Mouse (Mus musculus) lung, adult 2 months (tissue): Measurements from ENCODE around the gene Cyp4a32. TPM values are rescaled to one million over a fixed set of nuclear protein-coding genes. Genes with fewer than 3 reads are reported as not detected.
"Not testable (repeated sequence)": the region's sequence is repeated elsewhere in the genome, so short reads cannot be mapped to it uniquely, and the experiment has no call there.

Source experiments
- DNase-seq: peaks from one replicate; pipeline ENCODE4 v3.0.0; 2022
- H3K4me1 ChIP-seq: fragments of 200-500 bp; 2 replicates; pipeline ENCODE4 v1.6.1; 2011; ENCODE audit warnings: low read length; ENCODE audit not compliant: control insufficient read depth, insufficient read depth
- H3K4me3 ChIP-seq: fragments of 200-500 bp; replicated peaks from 2 replicates; pipeline ENCODE3; 2011; ENCODE audit warnings: low read depth, mild to moderate bottlenecking, control low read depth, low read length; ENCODE audit errors: extremely low read depth
- CTCF ChIP-seq: fragments of 200-500 bp; IDR thresholded peaks from 2 replicates; pipeline ENCODE4 v1.5.1; 2011; ENCODE audit warnings: mild to moderate bottlenecking, low read length, control low read depth; ENCODE audit not compliant: insufficient read depth
- POLR2A ChIP-seq: fragments of 200-500 bp; IDR thresholded peaks from 2 replicates; pipeline ENCODE4 v1.6.1; 2011; ENCODE audit warnings: low read depth, mild to moderate bottlenecking, control low read depth, low read length, borderline replicate concordance; ENCODE audit errors: extremely low read depth
- WGBS: fragments of 180-500 bp; shearing (Covaris S2); methylation state at CpG from one replicate; pipeline ENCODE4 v1.1.7; 2018; 5-methylcytosine and 5-hydroxymethylcytosine counted together
- polyA plus RNA-seq: library from polyadenylated mRNA; depleted of rRNA; stranded (reverse); fragments of >200 nt; gene quantifications from 2 replicates; pipeline ENCODE4 v1.2.3, GENCODE M21; 2012

Gene Cyp4a32
- polyA plus RNA-seq, 1 experiment = not detected

GRCm38 (mm10) chr4:115596824-115597336 is 3.9 kb upstream of the Cyp4a32 start:
- 53% methylated on average over 2 of the region's 2 CpGs for WGBS
- Histone ChIP-seq H3K4me1 (peaks cover 2% of the 10 kb centered on the region; the same call in 1 of the 2 replicates), H3K4me3 (no peak overlapping the region)
- no peak for TF ChIP-seq CTCF
- no peak for TF ChIP-seq POLR2A
- no peak for DNase-seq

GRCm38 (mm10) chr4:115614005-115614404 is 13.2 kb downstream of the Cyp4a32 start:
- TF ChIP-seq POLR2A (no peak), CTCF (no peak)
- Histone ChIP-seq H3K4me3 (no peak overlapping the region), H3K4me1 (no peaks in the 10 kb centered on the region)
- no peak for DNase-seq

- WGBS = 91% methylated on average over 3 of the region's 3 CpGs
- DNase-seq, H3K4me3 ChIP-seq, H3K4me1 ChIP-seq: not testable (repeated sequence)
These were observed 24.8 kb downstream of the Cyp4a32 start for GRCm38 (mm10) chr4:115625560-115625959.

DNA sequence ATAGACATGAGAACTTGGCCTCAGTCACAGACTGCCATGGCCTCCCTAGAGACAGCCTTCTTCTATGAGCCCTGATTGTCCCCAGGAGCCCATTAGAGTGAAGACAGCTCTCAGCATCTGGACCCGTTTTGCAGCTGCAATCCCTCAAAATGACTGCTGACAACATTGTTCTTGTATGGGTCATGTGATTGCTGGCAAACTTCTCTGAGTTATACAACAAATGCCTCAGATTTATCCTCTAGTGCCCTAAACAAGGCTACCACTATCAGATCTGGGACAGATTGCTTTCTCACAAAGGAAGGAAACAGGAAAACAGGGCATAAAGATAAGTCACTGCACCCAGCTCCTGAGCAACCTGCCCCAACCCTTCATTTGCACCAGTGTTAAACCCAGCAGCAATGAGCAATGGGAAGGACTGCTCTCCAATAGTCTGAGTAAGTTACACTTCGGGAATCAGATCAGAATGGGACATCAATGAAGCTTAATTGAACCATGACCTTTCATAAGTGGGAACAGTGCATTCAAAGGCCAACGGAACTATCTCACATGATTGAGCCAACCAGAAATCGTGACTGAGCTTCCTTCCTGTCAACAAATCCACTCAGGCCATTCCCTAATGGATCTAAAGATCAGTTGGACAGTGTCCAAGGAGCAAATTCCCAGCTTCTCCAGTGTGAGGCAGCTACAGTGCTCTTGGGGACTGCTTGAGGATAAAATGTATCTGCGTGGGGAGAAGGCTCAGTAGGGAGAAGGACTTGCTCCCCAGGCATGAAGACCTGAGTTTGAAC is 42.4 kb downstream of the Cyp4a32 start:
- Histone ChIP-seq H3K4me3 (no peak overlapping the region), H3K4me1 (peaks cover 22% of the 10 kb centered on the region)
- no peak for DNase-seq
- TF ChIP-seq POLR2A = no peak
- TF ChIP-seq CTCF = no peak
- 18% methylated on average over 5 of the region's 5 CpGs for WGBS

- Histone ChIP-seq H3K4me3 (peak overlapping the region; percentile 62), H3K4me1 (peaks cover 27% of the 10 kb centered on the region)
- peak; percentile 90 for DNase-seq
- TF ChIP-seq POLR2A (no peak), CTCF (no peak)
These were observed 44.6 kb downstream of the Cyp4a32 start for GRCm38 (mm10) chr4:115645371-115645770.

DNA sequence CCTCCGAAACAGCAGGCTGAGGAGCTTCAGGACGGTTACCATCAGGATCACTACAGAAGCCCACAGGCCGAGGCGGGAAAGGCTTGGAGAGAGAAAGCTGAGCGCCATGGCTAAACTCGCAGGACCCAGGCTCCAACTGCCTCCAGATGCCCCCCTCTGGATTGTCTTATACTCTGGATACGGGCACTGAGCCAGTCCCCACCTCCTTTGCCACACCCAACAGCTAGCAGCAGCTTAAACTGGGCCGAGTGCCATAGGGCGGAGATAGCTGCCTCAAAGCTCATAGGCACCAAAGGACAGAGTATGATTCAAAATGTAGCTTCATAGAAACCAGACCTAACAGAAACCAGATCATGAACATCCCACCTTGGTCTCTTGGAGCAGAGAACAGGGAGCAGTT is 46.8 kb downstream of the Cyp4a32 start, which contains the start of gene Cyp4b1:
Gene Cyp4b1, minus strand, starts transcription at position 144 of the 400 bp plus-strand sequence.
- peak within 1 kb of the TSS; percentile 87 for H3K4me3 ChIP-seq
- WGBS = 29% methylated on average over 9 of the region's 9 CpGs
- DNase-seq = peak; percentile 88

DNA sequence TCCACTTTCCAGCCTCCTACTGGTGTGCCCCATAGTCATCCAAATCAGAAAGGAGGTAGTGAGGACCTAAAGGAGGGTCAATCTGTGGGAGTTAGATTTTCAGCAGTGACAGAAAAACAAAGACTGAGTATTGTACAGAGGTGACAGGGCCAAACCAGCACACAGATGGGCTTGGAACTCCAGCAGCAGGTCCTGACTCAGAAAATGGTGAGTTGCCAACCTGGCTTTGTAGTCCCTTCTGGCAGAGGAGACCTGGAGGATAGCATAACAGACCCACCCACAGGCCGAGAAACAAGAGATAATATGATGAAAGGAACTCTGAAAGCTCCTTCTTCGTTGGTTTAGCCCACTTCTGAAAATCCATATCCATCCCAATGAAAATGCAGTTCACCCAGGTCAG is 48.0 kb downstream of the Cyp4a32 start:
- WGBS = 78% methylated on average over 2 of the region's 2 CpGs
- no peak overlapping the region for H3K4me3 ChIP-seq
- TF ChIP-seq CTCF (no peak), POLR2A (no peak)
- H3K4me1 ChIP-seq = peaks cover 17% of the 10 kb centered on the region; the same call in 1 of the 2 replicates
- no peak for DNase-seq

More for the DNA sequence above, 46.8 kb downstream of the Cyp4a32 start, which contains the start of gene Cyp4b1:
- peaks cover 17% of the 10 kb centered on the region; the same call in 1 of the 2 replicates for H3K4me1 ChIP-seq
- peak; percentile 99 for TF ChIP-seq POLR2A
- TF ChIP-seq CTCF = no peak

GRCm38 (mm10) chr4:115649344-115649743 is 48.6 kb downstream of the Cyp4a32 start:
- Histone ChIP-seq H3K4me1 (peaks cover 14% of the 10 kb centered on the region; the same call in 1 of the 2 replicates), H3K4me3 (no peak overlapping the region)
- DNase-seq = no peak
- TF ChIP-seq POLR2A (no peak), CTCF (no peak)

- TF ChIP-seq CTCF (no peak), POLR2A (no peak)
- no peak for DNase-seq
- H3K4me1 ChIP-seq = peaks cover 11% of the 10 kb centered on the region; the same call in 1 of the 2 replicates
- no peak overlapping the region for H3K4me3 ChIP-seq
- 84% methylated on average over 5 of the region's 5 CpGs for WGBS
These were observed 50.1 kb downstream of the Cyp4a32 start for GRCm38 (mm10) chr4:115650866-115651265.

DNA sequence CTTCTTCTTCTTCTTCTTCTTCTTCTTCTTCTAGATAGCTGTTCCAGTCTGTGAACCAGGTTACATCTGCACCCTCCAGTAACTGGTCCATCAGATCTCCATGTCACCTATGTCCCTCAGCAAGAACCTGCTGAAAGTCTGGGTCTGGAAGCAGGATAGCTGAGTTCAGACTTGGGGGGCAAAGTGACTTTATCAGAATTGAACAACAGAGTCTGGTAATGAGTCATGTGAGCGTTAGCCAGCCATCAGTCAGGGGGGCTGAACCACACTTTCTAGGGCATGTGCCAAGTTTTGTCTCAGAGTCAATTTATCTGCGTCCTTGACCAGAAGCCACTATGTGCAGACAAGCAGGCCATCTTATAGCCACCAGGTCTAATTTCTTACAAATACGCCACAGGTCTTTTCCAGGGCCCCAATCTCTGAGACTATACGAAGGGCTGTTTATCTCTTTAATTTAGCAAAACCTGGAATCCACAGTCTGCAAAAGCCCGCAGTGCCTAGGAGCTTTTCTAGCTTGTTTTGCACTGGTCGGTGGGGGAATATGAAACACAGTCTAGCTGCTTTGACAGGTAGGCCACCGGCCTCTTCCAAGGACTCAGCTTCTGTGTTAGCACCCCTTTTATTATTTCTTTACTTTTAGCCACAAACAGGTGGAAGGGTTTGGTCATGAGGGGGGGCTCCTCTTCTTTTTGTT is 55.2 kb downstream of the Cyp4a32 start:
- not testable (repeated sequence) for DNase-seq, H3K4me1 ChIP-seq, H3K4me3 ChIP-seq
- 73% methylated on average over 7 of the region's 7 CpGs for WGBS

DNA sequence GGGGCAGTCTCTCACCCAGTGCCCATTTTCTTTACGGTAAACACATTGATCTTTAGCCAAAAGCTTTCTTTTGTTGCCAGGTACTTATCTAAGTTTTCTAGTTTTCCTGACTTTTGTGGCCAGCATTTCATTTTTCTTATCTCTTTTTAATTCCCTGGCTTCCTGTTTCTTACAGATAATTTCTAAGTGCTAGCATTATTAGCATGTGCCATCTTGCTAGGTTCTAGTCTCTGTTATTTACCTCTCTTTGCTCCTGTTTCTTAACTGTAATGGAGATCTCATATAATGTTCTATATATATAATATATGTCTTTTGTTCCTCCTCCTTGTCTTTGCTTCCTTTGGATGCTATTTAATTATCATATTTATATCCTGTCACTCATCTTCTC is 55.8 kb downstream of the Cyp4a32 start:
- 71% methylated on average over 1 of the region's 1 CpGs for WGBS
- DNase-seq, H3K4me3 ChIP-seq, H3K4me1 ChIP-seq: not testable (repeated sequence)
